ENCODE assay signal across 9 mouse cellular contexts in genomic region chr4:137043799-137044198, GRCm38 (mm10). TPM values are rescaled to one million over a fixed set of nuclear protein-coding genes. Genes with fewer than 3 reads are reported as not detected.
A peak's percentile ranks its signal among the peaks of the same experiment; 100 is the strongest.
DNase-seq lines count a peak whose midpoint lies in the region; ATAC-seq lines count a peak whose summit lies in the region.
"Had no signal": no experiment of that assay in that cellular context is flagged by ENCODE, and none has a peak within 500 bp of the region (broad histone marks: within the 10 kb centered on the region; RNA-seq: fewer than 3 reads in every experiment).

No protein-coding gene starts in this region.

- H3K36me3 ChIP-seq in midbrain, embryonic 12.5 days: no peaks in the 10 kb centered on the region
- H3K36me3 ChIP-seq in midbrain, embryonic 10.5 days: no peaks in the 10 kb centered on the region
- no peaks in the 10 kb centered on the region for H3K36me3 ChIP-seq in kidney, embryonic 14.5 days (ENCODE audit: control insufficient read depth, insufficient read depth, low read length)
- no peaks in the 10 kb centered on the region for H3K36me3 ChIP-seq in neural tube, embryonic 14.5 days (ENCODE audit: control insufficient read depth, insufficient read depth, low read length)
- H3K36me3 ChIP-seq in intestine, embryonic 15.5 days: no peaks in the 10 kb centered on the region
- H3K36me3 ChIP-seq: liver, embryonic 13.5 days had no signal

- no peaks in the 10 kb centered on the region for H3K9me3 ChIP-seq in midbrain, embryonic 12.5 days
- H3K9me3 ChIP-seq in midbrain, embryonic 10.5 days (replicated peaks): no peaks in the 10 kb centered on the region
- peaks cover under 1% of the 10 kb centered on the region; the same call in 1 of the 2 replicates for H3K9me3 ChIP-seq in kidney, embryonic 14.5 days (ENCODE audit: control insufficient read depth, low read length)
- H3K9me3 ChIP-seq in neural tube, embryonic 14.5 days (ENCODE audit: control insufficient read depth, low read length): no peaks in the 10 kb centered on the region
- no peaks in the 10 kb centered on the region for H3K9me3 ChIP-seq in intestine, embryonic 15.5 days
- H3K9me3 ChIP-seq: liver, embryonic 13.5 days had no signal

- no peak for ATAC-seq in midbrain, embryonic 12.5 days (ENCODE audit: low FRiP score, low read depth)
- ATAC-seq in kidney, embryonic 14.5 days (ENCODE audit: low FRiP score, low TSS enrichment): no peak
- no peak for ATAC-seq in neural tube, embryonic 14.5 days (ENCODE audit: low read depth)
- ATAC-seq in intestine, embryonic 15.5 days: no peak

- 0 out of 2 replicates have a peak overlapping the region, but pooled peaks have one; percentile 11 for H3K9ac ChIP-seq in midbrain, embryonic 12.5 days (replicated peaks)
- H3K9ac ChIP-seq in kidney, embryonic 14.5 days (ENCODE audit: low read depth, low read length): no peak overlapping the region
- H3K9ac ChIP-seq in neural tube, embryonic 14.5 days (replicated peaks; ENCODE audit: low read depth, low read length): no peak overlapping the region
- H3K9ac ChIP-seq in intestine, embryonic 15.5 days: no peak overlapping the region
- H3K9ac ChIP-seq: liver, embryonic 13.5 days had no signal

- peak; percentile 75 to 78 for DNase-seq in cerebellum, postnatal 10 days
- DNase-seq in cerebellum, adult 11-12 months: no peak
- no peak for DNase-seq in midbrain, embryonic 10.5 days (ENCODE audit: low spot score)
- no peak for DNase-seq in urinary bladder, postnatal 4 days (ENCODE audit: low spot score in 2 of 2)
- DNase-seq: liver, embryonic 13.5 days had no signal

- H3K27ac ChIP-seq in midbrain, embryonic 12.5 days (replicated peaks): peak overlapping the region; percentile 54
- H3K27ac ChIP-seq in midbrain, embryonic 10.5 days (replicated peaks): no peak overlapping the region
- H3K27ac ChIP-seq in kidney, embryonic 14.5 days (ENCODE audit: low read depth, low read length): peak overlapping the region; percentile 65; the same call in 1 of the 2 replicates
- no peak overlapping the region for H3K27ac ChIP-seq in neural tube, embryonic 14.5 days (ENCODE audit: low read depth, low read length)
- H3K27ac ChIP-seq in intestine, embryonic 15.5 days: no peak overlapping the region
- H3K27ac ChIP-seq: liver, embryonic 13.5 days had no signal

- H3K4me2 ChIP-seq in midbrain, embryonic 12.5 days (replicated peaks): no peak overlapping the region
- H3K4me2 ChIP-seq in kidney, embryonic 14.5 days (replicated peaks; ENCODE audit: low read depth, low read length): no peak overlapping the region; the same call in 1 of the 2 replicates
- H3K4me2 ChIP-seq in neural tube, embryonic 14.5 days (ENCODE audit: low read depth, low read length): 0 out of 2 replicates have a peak overlapping the region, but pooled peaks have one; percentile 22
- H3K4me2 ChIP-seq in intestine, embryonic 15.5 days (replicated peaks): no peak overlapping the region; the same call in 1 of the 2 replicates
- H3K4me2 ChIP-seq: liver, embryonic 13.5 days had no signal

- 60% methylated on average over 11 of the region's 11 CpGs for WGBS in midbrain, embryonic 12.5 days
- WGBS in midbrain, embryonic 10.5 days: 61% methylated on average over 11 of the region's 11 CpGs
- 35% methylated on average over 11 of the region's 11 CpGs for WGBS in kidney, embryonic 14.5 days
- 39% methylated on average over 11 of the region's 11 CpGs for WGBS in neural tube, embryonic 14.5 days
- 38% methylated on average over 11 of the region's 11 CpGs for WGBS in intestine, embryonic 15.5 days

- no peak overlapping the region for H3K4me3 ChIP-seq in midbrain, embryonic 12.5 days
- no peak overlapping the region for H3K4me3 ChIP-seq in midbrain, embryonic 10.5 days
- H3K4me3 ChIP-seq in kidney, embryonic 14.5 days (ENCODE audit: low read length): peak overlapping the region; percentile 8; the same call in 1 of the 2 replicates
- H3K4me3 ChIP-seq in neural tube, embryonic 14.5 days (ENCODE audit: low read depth, low read length): no peak overlapping the region
- no peak overlapping the region for H3K4me3 ChIP-seq in intestine, embryonic 15.5 days (replicated peaks)
- H3K4me3 ChIP-seq: liver, embryonic 13.5 days had no signal

- peaks cover 23% of the 10 kb centered on the region for H3K27me3 ChIP-seq in midbrain, embryonic 12.5 days
- peaks cover 49% of the 10 kb centered on the region for H3K27me3 ChIP-seq in midbrain, embryonic 10.5 days (ENCODE audit: low read depth, poor library complexity, severe bottlenecking)
- H3K27me3 ChIP-seq in kidney, embryonic 14.5 days (ENCODE audit: control insufficient read depth, insufficient read depth, low read length): no peaks in the 10 kb centered on the region
- H3K27me3 ChIP-seq in neural tube, embryonic 14.5 days (ENCODE audit: control insufficient read depth, insufficient read depth, low read length): no peaks in the 10 kb centered on the region
- no peaks in the 10 kb centered on the region for H3K27me3 ChIP-seq in intestine, embryonic 15.5 days (replicated peaks)
- H3K27me3 ChIP-seq: liver, embryonic 13.5 days had no signal

- H3K4me1 ChIP-seq in midbrain, embryonic 12.5 days: peaks cover 31% of the 10 kb centered on the region
- H3K4me1 ChIP-seq in midbrain, embryonic 10.5 days: peaks cover 44% of the 10 kb centered on the region
- H3K4me1 ChIP-seq in kidney, embryonic 14.5 days (ENCODE audit: control insufficient read depth, insufficient read depth, low read length): peaks cover 22% of the 10 kb centered on the region
- H3K4me1 ChIP-seq in neural tube, embryonic 14.5 days (ENCODE audit: control insufficient read depth, insufficient read depth, low read length): peaks cover 18% of the 10 kb centered on the region
- H3K4me1 ChIP-seq in intestine, embryonic 15.5 days (replicated peaks): peaks cover 12% of the 10 kb centered on the region

RNA-seq across cellular contexts. Expression of gene Zbtb40, which starts 4.8 kb away (rescaled TPM):
- 5.9 and 7.7 TPM in 2 replicates for polyA plus RNA-seq in midbrain, embryonic 12.5 days (2016; fragmentation: Nextera tagmentation; extraction: Ambion mirVana)
- 4.9 and 5.0 TPM in 2 replicates for polyA plus RNA-seq in midbrain, embryonic 10.5 days (2016; fragmentation: Nextera tagmentation; extraction: Ambion mirVana)
- 3.3 and 5.6 TPM in 2 replicates for polyA plus RNA-seq in kidney, embryonic 14.5 days (2014; fragmentation: Nextera tagmentation; extraction: Ambion mirVana)
- 4.7 and 4.8 TPM in 2 replicates for polyA plus RNA-seq in neural tube, embryonic 14.5 days (2014; fragmentation: Nextera tagmentation; extraction: Ambion mirVana)
- polyA plus RNA-seq in intestine, embryonic 15.5 days (2015; fragmentation: Nextera tagmentation; extraction: Ambion mirVana): 2.9 and 3.9 TPM in 2 replicates

Comparison
In these comparisons a context has a peak if more than half of its experiments do, and no peak if none do; other contexts are left out.
1. DNase-seq: peak in cerebellum, postnatal 10 days (2 of 2); none in cerebellum, adult 11-12 months (single experiment), midbrain, embryonic 10.5 days (single experiment) and urinary bladder, postnatal 4 days (0 of 2).
2. H3K27ac ChIP-seq: peak in midbrain, embryonic 12.5 days (single experiment) and kidney, embryonic 14.5 days (single experiment); none in midbrain, embryonic 10.5 days (single experiment), neural tube, embryonic 14.5 days (single experiment) and intestine, embryonic 15.5 days (single experiment).